8 mouse cellular contexts compared by ENCODE assay signal in genomic region chr9:15306398-15307119, GRCm38 (mm10). TPM values are rescaled to one million over a fixed set of nuclear protein-coding genes. Genes with fewer than 3 reads are reported as not detected.
DNase-seq lines count a peak whose midpoint lies in the region; ATAC-seq and TF ChIP-seq lines count a peak whose summit lies in the region.

4931406C07Rik (minus strand) TSS chr9:15306448.

- peak within 1 kb of the TSS; percentile 41 for H3K27ac ChIP-seq in embryonic fibroblast, embryonic 13.5 days (ENCODE audit: insufficient read depth, low read length)
- peak within 1 kb of the TSS; percentile 88 for H3K27ac ChIP-seq in hindbrain, embryonic 15.5 days (replicated peaks)
- peak within 1 kb of the TSS; percentile 93 for H3K27ac ChIP-seq in liver, embryonic 16.5 days (ENCODE audit: low read length)

- peaks cover 29% of the 10 kb centered on the region for H3K36me3 ChIP-seq in hindbrain, embryonic 15.5 days
- peaks cover 17% of the 10 kb centered on the region for H3K36me3 ChIP-seq in liver, embryonic 16.5 days (ENCODE audit: control insufficient read depth, insufficient read depth)

- H3K4me3 ChIP-seq in lung, adult 2 months (replicated peaks; ENCODE audit: extremely low read depth, low read depth, low read length), result peak within 1 kb of the TSS; percentile 96
- H3K4me3 ChIP-seq in embryonic fibroblast, embryonic 13.5 days (ENCODE audit: insufficient read depth, low read length), result peak within 1 kb of the TSS; percentile 93
- peak within 1 kb of the TSS; percentile 80 for H3K4me3 ChIP-seq in hindbrain, embryonic 15.5 days
- peak within 1 kb of the TSS; percentile 93 for H3K4me3 ChIP-seq in liver, embryonic 16.5 days (ENCODE audit: low read depth, low read length)

- no peak for TF ChIP-seq CTCF in lung, adult 2 months (IDR thresholded peaks at IDR 0.05; ENCODE audit: insufficient read depth, low read length)
- no peak for TF ChIP-seq CTCF in embryonic fibroblast, embryonic 13.5 days (IDR thresholded peaks at IDR 0.05; ENCODE audit: borderline replicate concordance, insufficient read depth, low read length)

- no peaks in the 10 kb centered on the region for H3K27me3 ChIP-seq in hindbrain, embryonic 15.5 days
- no peaks in the 10 kb centered on the region for H3K27me3 ChIP-seq in liver, embryonic 16.5 days (ENCODE audit: control insufficient read depth, insufficient read depth, low read depth, low read length)

- ATAC-seq in hindbrain, embryonic 15.5 days (ENCODE audit: low FRiP score, low read depth), result peak; percentile 90
- ATAC-seq in liver, embryonic 16.5 days (ENCODE audit: low read depth), result no peak

- no peaks in the 10 kb centered on the region for H3K9me3 ChIP-seq in hindbrain, embryonic 15.5 days
- H3K9me3 ChIP-seq in liver, embryonic 16.5 days (replicated peaks; ENCODE audit: control insufficient read depth, low read length), result no peaks in the 10 kb centered on the region

- peaks cover 8% of the 10 kb centered on the region for H3K4me1 ChIP-seq in lung, adult 2 months (ENCODE audit: control insufficient read depth, insufficient read depth, low read length)
- no peaks in the 10 kb centered on the region; the same call in 1 of the 2 replicates for H3K4me1 ChIP-seq in embryonic fibroblast, embryonic 13.5 days (ENCODE audit: control insufficient read depth, insufficient read depth, low read length)
- H3K4me1 ChIP-seq in hindbrain, embryonic 15.5 days (replicated peaks), result peaks cover 47% of the 10 kb centered on the region
- H3K4me1 ChIP-seq in liver, embryonic 16.5 days (ENCODE audit: control insufficient read depth, low read depth, low read length), result peaks cover 25% of the 10 kb centered on the region

- peak within 1 kb of the TSS; percentile 78 for H3K9ac ChIP-seq in hindbrain, embryonic 15.5 days
- peak within 1 kb of the TSS; percentile 94 for H3K9ac ChIP-seq in liver, embryonic 16.5 days (ENCODE audit: low read depth, low read length)

- no peak for TF ChIP-seq POLR2A in lung, adult 2 months (IDR thresholded peaks at IDR 0.05; ENCODE audit: borderline replicate concordance, extremely low read depth, low read depth, low read length)
- no peak for TF ChIP-seq POLR2A in embryonic fibroblast, embryonic 13.5 days (IDR thresholded peaks at IDR 0.05; ENCODE audit: low read depth, low read length)

- WGBS in lung, adult 2 months, result under 1% methylated on average over 35 of the region's 35 CpGs
- under 1% methylated on average over 35 of the region's 35 CpGs for WGBS in hindbrain, embryonic 15.5 days
- WGBS in liver, embryonic 16.5 days (ENCODE audit: insufficient replicate concordance), result 0% methylated on average over 35 of the region's 35 CpGs

- DNase-seq in lung, adult 2 months, result no peak
- no peak for DNase-seq in lung, postnatal 25 days (ENCODE audit: low spot score)
- peak; percentile 34 for DNase-seq in ZHBTc4 (ENCODE audit: low read depth, low spot score)
- no peak for DNase-seq in yolk sac, embryonic 10.5 days (ENCODE audit: low spot score)
- DNase-seq in urinary bladder, postnatal 36 days (ENCODE audit: low spot score in 2 of 2), result no peak

- H3K4me2 ChIP-seq in hindbrain, embryonic 15.5 days, result peak within 1 kb of the TSS; percentile 87
- peak within 1 kb of the TSS; percentile 95 for H3K4me2 ChIP-seq in liver, embryonic 16.5 days (ENCODE audit: low read depth, low read length)

RNA-seq across cellular contexts. Expression of gene 4931406C07Rik, which starts in this region (rescaled TPM):
- polyA plus RNA-seq in lung, adult 2 months (2012; rRNA removed), result 7.3 and 13.7 TPM in 2 replicates
- 40.8 and 51.0 TPM in 2 replicates for polyA plus RNA-seq in embryonic fibroblast, embryonic 13.5 days (2011; ENCODE audit: insufficient read length, low read depth, missing spikeins)
- 14.5 and 15.7 TPM in 2 replicates for polyA plus RNA-seq in hindbrain, embryonic 15.5 days (2015; fragmentation: Nextera tagmentation; extraction: Ambion mirVana)
- polyA plus RNA-seq in liver, embryonic 16.5 days (2015; fragmentation: Nextera tagmentation; extraction: Ambion mirVana), result 3.9 and 4.1 TPM in 2 replicates

Comparison
In these comparisons a context has a peak if more than half of its experiments do, and no peak if none do; other contexts are left out.
1. H3K27ac ChIP-seq: peak in every context shown above with its lines; median percentile 93 in liver, embryonic 16.5 days; 88 in hindbrain, embryonic 15.5 days; 41 in embryonic fibroblast, embryonic 13.5 days.